Mouse (Mus musculus): ENCODE measurements at regions not wholly inside any gene's neighbourhood (a gene's known extent, or its start where the extent isn't known, plus 50 kb on each side); places are given as distances from the start of the nearest gene placed in this dataset.

DNA sequence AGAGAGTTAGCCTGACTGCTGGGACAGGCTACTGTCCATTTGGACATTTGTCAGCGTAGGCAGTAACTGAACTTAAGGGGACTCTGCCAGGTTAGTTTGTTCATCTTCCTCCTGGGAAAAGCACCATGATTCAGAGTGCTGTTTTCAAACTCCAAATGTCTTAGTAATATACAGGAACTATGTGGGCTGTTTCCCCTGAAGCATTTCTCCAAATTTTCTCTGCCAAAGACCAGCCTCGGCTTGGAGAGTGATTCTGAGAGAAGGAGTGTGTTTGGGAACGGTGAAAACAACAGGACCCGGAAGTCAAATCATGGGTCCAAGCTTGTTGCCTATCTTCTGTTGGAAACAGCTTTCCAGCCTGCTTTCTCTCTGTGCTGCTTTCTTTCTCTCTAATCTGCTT lies 52.1 kb downstream of the Rprm start:
- CTCF ChIA-PET: no interaction called here
- POLR2A ChIA-PET: no interaction called here

DNA sequence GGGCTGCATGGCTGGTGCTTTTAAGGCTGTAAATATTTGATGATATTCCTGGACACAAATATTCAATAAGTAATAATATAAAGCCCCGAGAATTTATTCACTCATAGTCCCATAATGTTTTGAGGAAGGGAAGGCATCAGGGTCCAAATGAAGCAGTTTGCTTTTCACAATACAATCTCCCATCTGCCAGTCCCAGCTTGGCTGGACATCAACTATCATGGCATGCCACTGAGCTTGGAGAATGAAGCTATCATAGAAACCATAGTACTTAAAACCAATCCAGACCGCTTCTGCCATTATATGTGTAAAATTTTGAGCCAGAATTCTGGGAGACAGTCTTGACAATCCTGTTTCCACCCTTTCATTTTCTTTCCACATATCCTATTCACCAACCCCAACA lies 56.5 kb downstream of the Rprm start:
- POLR2A ChIA-PET: no interaction called here
- CTCF ChIA-PET: no interaction called here

GRCm38 (mm10) chr2:54022708-54023107 lies 62.6 kb downstream of the Rprm start:
- CTCF ChIA-PET: no interaction called here
- POLR2A ChIA-PET: no interaction called here

DNA sequence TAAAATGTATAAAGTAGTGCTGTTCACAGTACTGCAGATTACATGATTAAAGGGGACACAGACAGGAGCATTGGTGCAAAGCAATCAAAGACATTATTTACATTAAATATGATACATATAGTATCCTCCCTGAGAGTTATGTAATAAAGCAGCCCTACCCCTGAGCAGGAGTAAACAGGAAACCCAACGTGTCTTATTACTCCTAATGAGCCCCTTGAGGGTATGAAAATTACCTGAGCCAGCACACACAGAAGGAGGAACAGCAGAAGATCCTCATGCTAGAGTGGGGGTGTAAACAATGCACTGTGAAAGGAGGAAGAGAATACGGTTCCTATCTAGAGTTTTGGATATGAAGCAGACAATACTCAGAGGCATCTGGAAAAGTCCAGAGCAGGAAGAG lies 95.2 kb downstream of the Rprm start:
- CTCF ChIA-PET: no interaction called here

DNA sequence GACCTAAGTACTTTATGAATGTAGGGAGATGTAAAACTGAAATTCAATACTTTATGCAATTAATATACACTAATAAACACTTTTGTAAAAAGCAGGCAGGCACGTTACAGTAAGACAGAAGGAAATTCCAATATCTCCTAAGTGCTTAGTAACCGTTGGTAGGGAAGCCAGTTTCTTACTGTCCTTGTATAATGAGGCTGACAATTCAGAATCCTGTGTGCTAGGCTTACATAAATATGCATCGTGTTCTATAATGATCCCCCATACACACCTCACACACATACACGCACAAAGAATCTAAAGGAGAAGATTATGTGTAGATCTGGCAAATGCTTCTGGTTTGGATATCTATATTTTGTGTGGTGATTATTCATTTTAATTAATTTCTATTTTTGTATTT lies 109.6 kb downstream of the Rprm start:
- POLR2A ChIA-PET: no interaction called here
- CTCF ChIA-PET: no interaction called here

More for the DNA sequence above, 95.2 kb downstream of the Rprm start:
- POLR2A ChIA-PET: no interaction called here

- ChIA-PET CTCF (interaction anchor here in 1 of 4 experiments (0.6 kb wide), 1 partner anchor 380 kb away, joined by 3 read pairs; no protein-coding TSS in a partner anchor), POLR2A (no interaction called here)
Measured at GRCm38 (mm10) chr2:53960499-53960898, 124.9 kb downstream of the Rprm start.

DNA sequence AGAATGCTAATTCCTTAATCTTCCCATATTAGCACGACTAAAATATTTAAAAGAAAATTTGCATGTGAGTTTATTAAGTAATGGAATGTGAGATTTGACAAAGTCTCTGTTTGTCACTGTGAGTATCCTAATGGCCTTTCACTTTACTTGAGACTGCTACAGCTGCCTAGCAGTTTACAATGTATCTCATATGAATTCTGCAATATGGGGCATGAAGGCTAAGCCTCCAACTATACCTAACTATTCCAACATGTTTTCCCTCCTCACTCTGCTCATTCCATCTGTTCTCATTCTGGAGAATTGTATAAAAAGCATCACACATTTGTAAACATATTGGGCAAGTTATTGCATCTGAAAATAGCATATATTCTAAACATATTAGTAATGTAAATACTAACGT lies 137.1 kb downstream of the Rprm start:
- ChIA-PET POLR2A (no interaction called here), CTCF (interaction anchor here in 1 of 4 experiments (1.5 kb wide), 1 partner anchor 137 kb away, joined by 3 read pairs; the partner anchor contains the start of gene Rprm)

DNA sequence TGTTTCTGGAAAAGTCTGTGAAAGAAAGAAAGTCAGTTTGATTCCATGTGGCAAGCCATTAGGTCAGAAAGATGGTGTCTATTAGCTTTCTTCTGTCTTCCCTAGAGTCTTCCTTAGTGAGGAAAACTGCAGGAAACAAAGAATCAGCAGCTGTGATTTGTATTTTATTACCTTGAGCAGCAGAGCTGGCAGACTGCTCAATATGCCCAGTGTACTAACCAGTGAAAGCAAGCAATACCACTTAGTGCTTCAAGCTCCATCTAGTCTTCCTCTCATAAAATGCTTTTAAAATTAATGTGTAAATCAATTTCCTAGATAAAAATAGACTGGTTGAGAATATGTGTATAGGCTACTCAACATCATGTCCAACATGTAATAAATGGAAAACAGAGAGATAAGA lies 137.8 kb downstream of the Rprm start:
- ChIA-PET POLR2A (no interaction called here), CTCF (no interaction called here)

DNA sequence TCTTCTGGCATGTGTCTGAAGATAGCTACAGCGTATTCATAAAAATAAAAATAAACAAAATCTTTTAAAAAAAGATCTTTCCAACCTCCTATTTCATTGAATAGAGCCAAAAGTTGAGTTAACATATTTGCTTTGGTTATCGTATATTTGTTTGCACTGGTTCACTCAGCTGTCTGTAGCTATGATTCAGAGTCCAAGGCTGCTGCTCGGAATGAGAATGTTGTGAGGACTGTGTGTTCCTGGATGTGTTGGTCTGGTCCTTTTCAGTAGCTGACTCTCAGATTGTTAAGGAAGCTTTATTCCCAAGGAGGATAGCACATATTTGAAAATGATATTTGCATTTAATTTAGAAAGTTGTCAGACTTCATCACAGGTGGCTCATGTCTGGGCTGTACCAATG lies 173.5 kb downstream of the Rprm start:
- CTCF ChIA-PET: no interaction called here

More for the DNA sequence above, 173.5 kb downstream of the Rprm start:
- POLR2A ChIA-PET: no interaction called here
